Mouse (Mus musculus) induced T-regulatory cell, adult 2 months (primary cell): ENCODE data around the gene Sema5a.

Experiments used
- DNase-seq: peaks from one replicate; pipeline ENCODE4 v3.0.0-alpha.2; 2012; ENCODE audit warnings: low read depth

Sema5a gene

DNA sequence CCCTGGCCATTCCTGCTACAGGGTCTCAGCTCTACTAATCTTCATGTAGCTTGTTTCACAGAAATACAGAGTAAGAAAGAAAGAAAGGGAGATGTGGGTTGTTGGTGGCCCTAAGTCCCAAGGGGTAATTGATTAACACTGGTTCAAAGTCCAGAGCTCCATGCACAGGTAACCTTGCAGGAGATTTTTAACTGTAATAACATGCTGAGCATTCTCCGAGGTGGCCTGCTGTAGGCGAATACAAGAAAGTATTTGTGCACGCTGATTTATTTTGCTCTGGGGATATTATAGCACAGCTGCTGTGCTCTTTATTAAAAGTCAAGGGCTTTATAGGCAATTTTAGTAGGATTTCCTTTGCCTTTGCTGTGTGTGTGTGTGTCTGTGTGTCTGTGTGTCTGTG, 393.3 kb downstream of the Sema5a start:
- DNase-seq, result no peak

DNA sequence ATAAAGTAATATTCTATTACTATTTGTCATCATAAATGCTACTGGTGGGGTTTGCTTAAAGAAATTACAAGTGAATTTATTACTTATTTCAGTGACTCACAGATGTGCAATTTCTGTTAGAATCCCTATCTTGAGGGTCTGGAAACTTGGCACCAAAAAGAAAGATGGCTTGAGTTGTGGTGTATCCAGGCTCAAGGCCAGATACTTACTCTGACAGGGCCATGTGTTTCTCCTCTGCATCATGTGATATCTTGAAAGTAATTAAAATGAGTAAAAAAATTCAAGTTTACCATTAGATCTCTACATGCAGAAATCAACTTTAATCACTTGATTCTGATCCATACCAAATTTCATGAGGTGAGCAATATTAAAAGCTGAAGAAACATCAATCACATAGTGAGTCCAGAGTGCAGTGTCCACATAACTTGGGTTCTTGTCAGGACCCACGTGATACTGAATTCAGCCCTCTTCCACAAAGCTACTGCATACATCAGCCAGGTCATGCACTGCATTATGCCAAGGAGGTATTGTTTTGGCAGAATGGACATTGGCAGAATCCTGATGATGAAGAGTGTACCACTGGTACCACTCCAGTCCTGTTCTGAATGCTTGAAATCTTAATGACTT, 402.6 kb downstream of the Sema5a start:
- DNase-seq, result no peak

DNA sequence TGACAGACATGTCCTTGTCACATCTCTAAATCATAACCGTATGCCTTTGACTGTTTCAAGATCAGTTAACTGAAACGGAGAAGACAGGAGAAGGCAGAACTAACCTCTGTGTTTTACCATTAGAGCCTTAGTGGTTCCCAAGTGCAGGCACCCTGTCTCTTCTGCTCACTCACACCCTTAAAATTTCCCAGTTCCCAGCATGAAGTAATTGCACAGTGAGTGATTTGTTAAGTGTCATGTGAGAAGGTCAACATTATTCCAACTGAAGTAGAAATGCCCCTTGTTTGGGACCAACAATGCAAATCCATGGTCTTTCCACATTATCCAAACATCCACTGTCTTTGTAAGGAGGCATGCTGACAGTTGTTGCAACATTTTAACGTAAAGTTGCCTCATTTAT, 409.4 kb downstream of the Sema5a start:
- no peak for DNase-seq

DNA sequence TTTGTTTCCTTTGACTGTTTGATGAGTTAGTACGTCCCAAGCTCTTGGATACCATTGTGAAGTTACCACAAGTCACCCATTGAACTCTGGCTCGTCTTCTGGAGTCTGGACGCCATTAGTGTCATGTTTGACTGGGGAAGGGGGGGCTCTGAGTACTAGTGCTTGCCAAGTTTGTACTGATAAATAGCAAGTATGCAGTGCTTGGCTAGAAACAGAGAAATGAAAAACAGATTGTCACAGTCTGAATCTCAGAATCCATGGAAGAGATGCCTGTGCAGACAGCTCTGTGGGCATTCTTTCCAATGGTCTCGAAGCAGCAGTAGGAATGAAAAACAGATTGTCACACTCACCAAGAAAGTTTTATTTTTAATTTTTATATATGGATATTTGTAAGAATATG, 411.4 kb downstream of the Sema5a start:
- no peak for DNase-seq

DNA sequence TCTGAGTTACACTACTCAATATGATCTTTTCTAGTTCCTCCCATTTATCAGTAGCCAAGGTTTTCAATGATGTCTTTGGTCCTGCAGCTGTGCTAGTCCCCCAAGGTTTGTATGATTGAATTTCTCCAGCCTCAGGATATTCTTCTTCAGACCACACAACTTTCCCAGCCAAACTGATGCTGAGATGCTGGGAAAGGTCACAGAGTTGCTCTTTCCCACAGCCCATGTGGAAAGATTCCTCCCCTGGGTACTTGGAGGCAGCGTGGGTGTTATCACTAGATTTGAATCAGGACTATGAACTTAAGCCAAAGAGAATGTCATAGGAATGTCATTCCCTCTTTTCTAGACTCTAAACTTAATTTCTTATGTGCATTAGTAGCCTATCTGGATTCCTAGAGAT, 431.8 kb downstream of the Sema5a start:
- no peak for DNase-seq

DNA sequence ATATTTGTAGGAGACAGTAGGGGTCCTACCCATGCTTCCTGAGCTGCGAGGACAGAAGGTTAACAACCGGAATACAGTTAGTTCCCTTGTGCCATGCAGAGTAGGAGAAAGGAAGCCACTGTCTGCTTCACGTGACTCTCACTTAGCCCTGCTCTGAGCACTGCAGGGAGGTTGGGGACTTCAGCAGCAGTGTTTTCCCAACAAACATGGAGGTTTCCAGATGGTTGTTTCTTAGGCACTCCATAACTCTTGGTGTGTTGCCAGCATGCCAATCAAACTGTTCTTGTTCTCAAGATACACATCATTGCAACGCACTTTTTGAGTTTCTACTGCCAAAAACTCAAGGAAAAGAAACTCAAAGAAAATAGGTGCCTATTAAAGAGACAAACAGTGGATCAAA, 440.5 kb downstream of the Sema5a start:
- DNase-seq, result no peak

DNA sequence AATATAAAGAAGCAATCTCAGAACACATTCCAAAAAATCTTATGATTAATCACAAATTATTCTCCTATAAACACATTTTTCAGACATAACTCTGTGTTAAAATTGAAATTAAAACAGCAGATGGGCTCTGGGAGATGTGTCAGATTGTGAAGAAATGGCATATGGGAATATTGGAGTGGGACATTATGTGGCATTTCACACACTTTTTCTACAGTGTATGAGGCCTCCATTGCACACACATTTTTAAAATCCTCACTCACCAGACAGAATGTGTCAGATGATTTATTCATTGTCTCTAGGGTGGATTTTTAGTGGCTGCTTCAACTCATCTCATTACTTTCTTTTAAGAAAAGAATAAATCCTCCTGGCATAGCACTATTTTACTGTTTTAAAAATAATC, 446.4 kb downstream of the Sema5a start:
- no peak for DNase-seq

DNA sequence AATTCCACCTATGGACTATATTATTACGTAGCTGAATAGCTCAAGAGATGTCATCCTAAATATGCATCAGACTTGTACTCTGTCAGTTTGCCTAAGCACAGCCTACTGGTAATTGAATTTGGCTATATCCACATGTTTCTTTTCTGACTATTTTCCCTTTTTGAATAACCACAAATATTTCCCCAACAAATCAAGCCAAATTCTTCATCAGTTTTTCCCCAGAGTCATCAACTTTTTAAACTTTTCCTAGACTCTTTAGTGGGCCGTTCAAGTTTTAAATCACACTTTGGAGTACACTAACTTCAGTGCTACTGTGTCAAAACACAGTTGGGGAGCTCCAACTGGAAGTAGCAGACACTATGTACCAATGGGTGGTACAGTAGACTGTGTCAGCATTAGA, 448.4 kb downstream of the Sema5a start:
- DNase-seq, result no peak

DNA sequence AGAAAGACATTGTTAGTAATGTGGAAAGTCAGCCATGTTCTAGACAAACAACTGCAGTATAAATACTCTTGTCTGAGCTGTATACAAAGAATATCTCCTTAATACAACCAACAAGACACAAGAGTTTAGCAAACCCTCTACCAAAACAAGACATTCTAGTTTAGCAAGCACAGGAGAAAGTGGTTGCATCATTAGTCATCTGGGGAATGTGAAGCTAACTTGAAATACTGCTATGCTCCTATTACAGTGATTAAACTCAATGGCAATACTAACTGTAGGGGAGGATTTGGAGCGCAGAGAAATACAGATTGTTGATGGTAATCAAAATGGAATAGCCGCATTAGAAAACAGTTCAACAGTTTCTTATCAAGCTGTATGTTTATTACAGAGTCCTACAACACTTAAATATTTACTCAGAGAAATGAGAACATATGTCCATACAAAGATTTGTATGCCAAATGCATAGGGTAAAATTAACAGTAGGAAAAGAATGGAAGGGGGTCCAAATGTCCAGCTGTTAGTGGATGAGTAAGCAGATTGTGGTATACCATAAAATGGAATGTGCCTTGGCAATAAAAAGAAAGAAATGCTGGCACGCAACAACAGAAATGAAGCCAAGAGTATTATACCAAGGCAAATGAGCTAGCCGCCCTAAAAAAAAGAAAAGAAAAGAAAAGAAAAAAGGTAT, 472.8 kb downstream of the Sema5a start:
- DNase-seq, result no peak

DNA sequence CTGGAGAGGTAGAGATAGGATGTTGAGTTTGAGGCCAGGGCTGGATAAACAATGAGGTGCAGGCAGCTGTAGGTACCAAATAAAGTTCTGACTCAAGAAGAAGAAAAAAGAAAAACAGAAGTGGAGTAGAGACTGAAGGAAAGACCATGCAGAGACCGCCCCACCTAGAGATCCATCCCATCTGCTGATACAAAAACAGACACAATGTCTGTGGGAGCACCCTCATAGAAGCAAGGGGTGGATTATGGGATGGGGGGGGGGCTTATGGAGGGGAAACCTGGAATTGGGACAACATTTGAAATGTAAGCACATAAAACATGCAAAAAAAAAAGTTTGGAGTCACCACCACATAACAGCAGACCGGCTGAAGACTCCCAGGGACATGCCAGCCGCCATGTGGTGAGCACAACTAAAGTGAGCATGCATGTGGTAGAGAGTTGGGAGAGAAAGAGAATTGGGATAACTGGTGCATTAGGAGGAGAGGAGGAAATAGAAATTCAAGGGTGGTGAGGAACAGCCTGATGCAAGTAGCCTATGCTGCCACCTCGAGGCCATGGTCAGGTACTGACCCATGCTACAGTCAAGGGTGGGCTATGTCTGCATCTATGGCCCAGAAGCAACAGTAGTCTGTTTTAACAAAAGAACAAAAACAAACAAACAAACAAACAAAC, 473.8 kb downstream of the Sema5a start:
- no peak for DNase-seq

DNA sequence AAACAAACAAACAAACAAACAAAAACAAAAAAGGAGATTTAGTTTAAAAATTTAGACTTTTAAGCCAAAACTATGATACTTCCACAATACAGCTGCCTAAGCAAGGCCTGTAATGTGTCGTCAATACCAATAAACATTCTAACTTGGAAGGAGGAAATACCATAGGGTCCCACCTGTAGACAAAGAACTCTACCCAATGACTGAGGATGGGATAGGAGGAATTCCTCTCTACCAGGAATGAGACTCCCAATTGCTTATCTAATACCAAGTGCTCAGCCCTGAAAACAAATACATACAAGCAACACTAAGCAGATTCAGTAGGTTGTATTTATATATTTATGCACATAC, 474.3 kb downstream of the Sema5a start:
- DNase-seq, result no peak

DNA sequence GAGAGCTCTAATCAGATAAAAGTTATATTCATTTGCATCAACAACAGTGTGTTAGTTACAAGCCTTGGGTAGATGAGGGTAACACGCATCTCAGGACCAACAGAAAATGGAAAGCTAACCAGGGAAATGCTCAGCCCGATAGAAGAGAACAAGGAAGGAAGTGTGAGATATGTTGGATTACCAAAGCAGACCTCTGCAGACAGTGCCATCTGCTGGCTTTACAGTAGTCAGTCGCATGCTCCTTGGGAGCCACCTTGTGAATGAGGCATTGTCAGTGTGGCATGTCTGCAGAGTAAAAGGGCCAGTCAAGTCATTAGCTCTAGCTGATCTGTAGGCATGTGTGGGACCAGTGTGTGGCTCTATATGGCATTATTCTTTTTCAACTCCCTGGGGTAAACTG, 486.2 kb downstream of the Sema5a start:
- DNase-seq, result no peak
